ENCODE assay signal across 8 mouse cellular contexts in the genomic region with DNA sequence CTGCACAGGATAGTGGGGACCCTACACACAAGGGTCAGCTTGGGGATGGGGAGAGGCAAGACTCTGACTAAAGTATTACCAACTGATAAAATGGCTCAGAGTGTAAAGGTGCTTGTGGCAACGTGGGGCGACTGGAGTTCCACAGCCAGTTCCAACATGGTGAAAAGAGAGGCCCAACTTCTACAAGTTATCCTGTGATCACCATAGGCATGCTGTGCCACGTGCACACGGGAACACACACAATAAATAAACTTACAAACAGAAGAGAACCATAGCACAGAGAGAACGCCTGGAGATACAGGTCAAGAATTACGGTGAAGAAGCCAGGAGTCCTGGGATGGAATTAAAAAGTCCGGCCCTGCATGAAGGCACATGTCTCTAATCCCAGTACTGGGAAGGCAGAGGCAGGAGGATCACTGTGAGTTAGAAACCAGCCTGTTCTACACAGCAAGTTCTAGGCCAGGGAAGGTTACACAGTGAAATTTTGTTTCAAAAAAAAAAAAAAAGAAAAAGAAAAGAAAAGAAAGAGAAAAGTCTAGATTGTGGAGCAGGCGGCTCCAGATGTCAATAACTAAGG. TPM values are rescaled to one million over a fixed set of nuclear protein-coding genes. Genes with fewer than 3 reads are reported as not detected.
DNase-seq lines count a peak whose midpoint lies in the region; ATAC-seq and TF ChIP-seq lines count a peak whose summit lies in the region.

No protein-coding gene starts in this region.

- dilution Hi-C loops in CH12.LX (cut with MboI; ENCODE audit: extremely low pct_ligation_motif_present, extremely low pct_unique_long_range_greater_than_20kb, low sequenced_read_pairs) = no loop called here

- peak overlapping the region; percentile 82 for H3K9ac ChIP-seq in heart, embryonic 11.5 days (ENCODE audit: low read depth, low read length)
- peak overlapping the region; percentile 82 for H3K9ac ChIP-seq in CH12.LX (ENCODE audit: insufficient read depth, low read depth)
- peak overlapping the region; percentile 80 for H3K9ac ChIP-seq in forebrain, embryonic 15.5 days (replicated peaks)
- H3K9ac ChIP-seq in liver, embryonic 16.5 days (ENCODE audit: low read depth, low read length) = peak overlapping the region; percentile 90

- H3K4me2 ChIP-seq in heart, embryonic 11.5 days = peak overlapping the region; percentile 92
- H3K4me2 ChIP-seq in CH12.LX (ENCODE audit: insufficient read depth, low read depth, poor library complexity, severe bottlenecking) = peak overlapping the region; percentile 73
- peak overlapping the region; percentile 77 for H3K4me2 ChIP-seq in forebrain, embryonic 15.5 days (replicated peaks)
- H3K4me2 ChIP-seq in liver, embryonic 16.5 days (ENCODE audit: low read depth, low read length) = peak overlapping the region; percentile 84

- no peak for TF ChIP-seq POLR2A in CH12.LX (IDR thresholded peaks at IDR 0.05; ENCODE audit: low read depth, low read length)

- peak; percentile 21; the same call in 1 of the 2 replicates for TF ChIP-seq EP300 in CH12.LX (IDR thresholded peaks at IDR 0.05; ENCODE audit: low read length)

- H3K4me1 ChIP-seq in heart, embryonic 11.5 days (ENCODE audit: control insufficient read depth, insufficient read depth, low read length) = peaks cover 43% of the 10 kb centered on the region
- peaks cover 9 to 56% of the 10 kb centered on the region in 2 experiments; a peak in 3 of 4 replicates for H3K4me1 ChIP-seq in CH12.LX (ENCODE audit: control insufficient read depth in 1 of 2, insufficient read depth in 2 of 2)
- H3K4me1 ChIP-seq in forebrain, embryonic 15.5 days = peaks cover 48% of the 10 kb centered on the region
- peaks cover 48% of the 10 kb centered on the region for H3K4me1 ChIP-seq in liver, embryonic 16.5 days (ENCODE audit: control insufficient read depth, low read depth, low read length)

- intact Hi-C loops in left cerebral cortex, postnatal 10 days (cut with DNase I) = no loop called here

- peak overlapping the region; percentile 62; the same call in 1 of the 2 replicates for H3K27ac ChIP-seq in heart, embryonic 11.5 days (ENCODE audit: low read depth, low read length)
- H3K27ac ChIP-seq in CH12.LX (ENCODE audit: insufficient read depth, low read depth) = no peak overlapping the region
- no peak overlapping the region for H3K27ac ChIP-seq in forebrain, embryonic 15.5 days (replicated peaks)
- H3K27ac ChIP-seq in liver, embryonic 16.5 days (ENCODE audit: low read length) = peak overlapping the region; percentile 73

- no peak for ATAC-seq in heart, embryonic 11.5 days (replicated peaks; ENCODE audit: insufficient number of reproducible peaks, low FRiP score, low TSS enrichment)
- ATAC-seq in forebrain, embryonic 15.5 days (replicated peaks) = no peak
- no peak for ATAC-seq in liver, embryonic 16.5 days (ENCODE audit: low read depth)

- 0 out of 2 replicates have a peak, but pooled peaks cover 2% of the 10 kb centered on the region for H3K36me3 ChIP-seq in heart, embryonic 11.5 days (ENCODE audit: control insufficient read depth, insufficient read depth, low read length)
- H3K36me3 ChIP-seq in CH12.LX (replicated peaks in 1 of 2; ENCODE audit: control insufficient read depth in 1 of 2, insufficient read depth in 1 of 2, low read length in 1 of 2) = peaks cover 15 to 41% of the 10 kb centered on the region in 2 experiments
- H3K36me3 ChIP-seq in forebrain, embryonic 15.5 days = peaks cover 5% of the 10 kb centered on the region; the same call in 1 of the 2 replicates
- H3K36me3 ChIP-seq in liver, embryonic 16.5 days (ENCODE audit: control insufficient read depth, insufficient read depth) = peaks cover 4% of the 10 kb centered on the region; the same call in 1 of the 2 replicates

- no peaks in the 10 kb centered on the region for H3K27me3 ChIP-seq in heart, embryonic 11.5 days (ENCODE audit: control insufficient read depth, insufficient read depth, low read length)
- no peaks in the 10 kb centered on the region for H3K27me3 ChIP-seq in CH12.LX (replicated peaks)
- peaks cover 6% of the 10 kb centered on the region; the same call in 1 of the 2 replicates for H3K27me3 ChIP-seq in forebrain, embryonic 15.5 days
- no peaks in the 10 kb centered on the region for H3K27me3 ChIP-seq in liver, embryonic 16.5 days (ENCODE audit: control insufficient read depth, insufficient read depth, low read depth, low read length)

- no peak for TF ChIP-seq RAD21 in CH12.LX (IDR thresholded peaks at IDR 0.05; ENCODE audit: low read depth, low read length)

- no peak for TF ChIP-seq CTCF in CH12.LX (conservative IDR thresholded peaks at IDR 0.05 in 1 of 2, IDR thresholded peaks at IDR 0.05 in 1 of 2; ENCODE audit: low read depth in 2 of 2, low read length in 2 of 2)

- 6% methylated on average over 8 of the region's 8 CpGs for WGBS in heart, embryonic 11.5 days (ENCODE audit: insufficient replicate concordance)
- 9% methylated on average over 8 of the region's 8 CpGs for WGBS in forebrain, embryonic 15.5 days
- WGBS in liver, embryonic 16.5 days (ENCODE audit: insufficient replicate concordance) = 1% methylated on average over 8 of the region's 8 CpGs

- peaks cover 55% of the 10 kb centered on the region for H3K79me2 ChIP-seq in CH12.LX (replicated peaks; ENCODE audit: control insufficient read depth, extremely low read depth, insufficient read depth, poor library complexity, severe bottlenecking)

- H3K9me3 ChIP-seq in heart, embryonic 11.5 days (replicated peaks; ENCODE audit: control insufficient read depth, low read length) = no peaks in the 10 kb centered on the region
- H3K9me3 ChIP-seq in CH12.LX (replicated peaks; ENCODE audit: low read length) = no peaks in the 10 kb centered on the region
- H3K9me3 ChIP-seq in forebrain, embryonic 15.5 days = no peaks in the 10 kb centered on the region
- no peaks in the 10 kb centered on the region for H3K9me3 ChIP-seq in liver, embryonic 16.5 days (replicated peaks; ENCODE audit: control insufficient read depth, low read length)

- no peak for DNase-seq in heart, adult 18-20 months
- DNase-seq in CH12.LX (ENCODE audit: extremely low read depth) = no peak
- no peak for DNase-seq in left cerebral cortex, postnatal 10 days (ENCODE audit: extremely low spot score in 1 of 2, low spot score in 2 of 2)
- DNase-seq in urinary bladder, postnatal 4 days (ENCODE audit: low spot score in 2 of 2) = no peak
- DNase-seq in layer of hippocampus, adult 18-20 months (ENCODE audit: low spot score in 2 of 2) = no peak

- in situ Hi-C loops in CH12.LX (cut with MboI; ENCODE audit: low pct_ligation_motif_present, low pct_unique_long_range_greater_than_20kb, low sequenced_read_pairs) = loop anchor here (10.0 kb wide), 2 partner anchors 134 to 264 kb away; partner anchors contain the start of genes Icam1 and Ppan

- H3K4me3 ChIP-seq in heart, embryonic 11.5 days (ENCODE audit: low read depth, low read length) = peak overlapping the region; percentile 73
- peak overlapping the region; percentile 83 to 100 (median 89) for H3K4me3 ChIP-seq in CH12.LX (replicated peaks in 1 of 3; ENCODE audit: low read depth in 2 of 3, low read length in 2 of 3, poor library complexity in 1 of 3)
- H3K4me3 ChIP-seq in forebrain, embryonic 15.5 days = peak overlapping the region; percentile 68
- peak overlapping the region; percentile 86 for H3K4me3 ChIP-seq in liver, embryonic 16.5 days (ENCODE audit: low read depth, low read length)

RNA-seq across cellular contexts. Expression of gene Cdc37, which starts 0.6 kb away (rescaled TPM):
- polyA plus RNA-seq in heart, embryonic 11.5 days (2014; fragmentation: Nextera tagmentation; extraction: Ambion mirVana) = 254 and 266 TPM in 2 replicates
- 100 to 1,000 TPM; 160 to 168 TPM for total RNA-seq in heart, adult 18-20 months (2021)
- 227 and 230 TPM in 2 replicates for total RNA-seq in CH12.LX (2012; rRNA removed)
- 84.1 and 87.2 TPM in 2 replicates for total RNA-seq in CH12.LX (2014; rRNA removed)
- 447 and 532 TPM in 2 replicates for polyA plus RNA-seq in CH12.LX (2012; ENCODE audit: insufficient read length, low read depth)
- polyA plus RNA-seq in forebrain, embryonic 15.5 days (2015; fragmentation: Nextera tagmentation; extraction: Ambion mirVana) = 217 and 221 TPM in 2 replicates
- polyA plus RNA-seq in liver, embryonic 16.5 days (2015; fragmentation: Nextera tagmentation; extraction: Ambion mirVana) = 104 and 106 TPM in 2 replicates
- 100 to 1,000 TPM; 127 to 129 TPM for total RNA-seq in left cerebral cortex, postnatal 10 days (2021)
- total RNA-seq in layer of hippocampus, adult 18-20 months (2021) = 100 to 1,000 TPM; 163 TPM

RNA-seq across cellular contexts. Expression of gene Pde4a, which starts 16.3 kb away (rescaled TPM):
- 7.6 and 8.3 TPM in 2 replicates for polyA plus RNA-seq in heart, embryonic 11.5 days (2014; fragmentation: Nextera tagmentation; extraction: Ambion mirVana)
- 10 to 100 TPM; 52.5 to 59.1 TPM for total RNA-seq in heart, adult 18-20 months (2021)
- 4.1 and 4.8 TPM in 2 replicates for total RNA-seq in CH12.LX (2012; rRNA removed)
- 1.2 and 1.7 TPM in 2 replicates for total RNA-seq in CH12.LX (2014; rRNA removed)
- polyA plus RNA-seq in CH12.LX (2012; ENCODE audit: insufficient read length, low read depth) = 7.2 and 7.6 TPM in 2 replicates
- 23.7 and 25.9 TPM in 2 replicates for polyA plus RNA-seq in forebrain, embryonic 15.5 days (2015; fragmentation: Nextera tagmentation; extraction: Ambion mirVana)
- polyA plus RNA-seq in liver, embryonic 16.5 days (2015; fragmentation: Nextera tagmentation; extraction: Ambion mirVana) = 1.6 and 1.9 TPM in 2 replicates
- 10 to 100 TPM; 65.6 to 67.5 TPM for total RNA-seq in left cerebral cortex, postnatal 10 days (2021)
- total RNA-seq in layer of hippocampus, adult 18-20 months (2021) = 10 to 100 TPM; 83.4 to 86.6 TPM

RNA-seq across cellular contexts. Expression of gene Tyk2, which starts 18.1 kb away (rescaled TPM):
- polyA plus RNA-seq in heart, embryonic 11.5 days (2014; fragmentation: Nextera tagmentation; extraction: Ambion mirVana) = 9.4 and 10.9 TPM in 2 replicates
- total RNA-seq in heart, adult 18-20 months (2021) = 10 to 100 TPM in 1 of 2 experiments, 1 to 10 TPM in 1; 8.0 to 10.3 TPM
- total RNA-seq in CH12.LX (2012; rRNA removed) (64.3 and 80.0 TPM in 2 replicates), CH12.LX (2014; rRNA removed) (39.0 and 40.6 TPM in 2 replicates)
- polyA plus RNA-seq in CH12.LX (2012; ENCODE audit: insufficient read length, low read depth) = 45.1 and 49.6 TPM in 2 replicates
- 10.3 and 11.1 TPM in 2 replicates for polyA plus RNA-seq in forebrain, embryonic 15.5 days (2015; fragmentation: Nextera tagmentation; extraction: Ambion mirVana)
- polyA plus RNA-seq in liver, embryonic 16.5 days (2015; fragmentation: Nextera tagmentation; extraction: Ambion mirVana) = 8.0 and 8.9 TPM in 2 replicates
- total RNA-seq in left cerebral cortex, postnatal 10 days (2021) = 10 to 100 TPM; 11.2 to 13.2 TPM
- 10 to 100 TPM; 13.5 to 15.3 TPM for total RNA-seq in layer of hippocampus, adult 18-20 months (2021)

RNA-seq across cellular contexts. Expression of gene Raver1, which starts 57.4 kb away (rescaled TPM):
- polyA plus RNA-seq in heart, embryonic 11.5 days (2014; fragmentation: Nextera tagmentation; extraction: Ambion mirVana) = 53.6 and 57.8 TPM in 2 replicates
- total RNA-seq in heart, adult 18-20 months (2021) = 10 to 100 TPM; 22.5 to 23.9 TPM
- total RNA-seq in CH12.LX (2012; rRNA removed) (30.8 and 31.3 TPM in 2 replicates), CH12.LX (2014; rRNA removed) (16.0 and 18.9 TPM in 2 replicates)
- polyA plus RNA-seq in CH12.LX (2012; ENCODE audit: insufficient read length, low read depth) = 77.9 and 101 TPM in 2 replicates
- polyA plus RNA-seq in forebrain, embryonic 15.5 days (2015; fragmentation: Nextera tagmentation; extraction: Ambion mirVana) = 36.8 and 42.0 TPM in 2 replicates
- polyA plus RNA-seq in liver, embryonic 16.5 days (2015; fragmentation: Nextera tagmentation; extraction: Ambion mirVana) = 17.6 and 19.8 TPM in 2 replicates
- 10 to 100 TPM; 31.2 to 31.4 TPM for total RNA-seq in left cerebral cortex, postnatal 10 days (2021)
- total RNA-seq in layer of hippocampus, adult 18-20 months (2021) = 10 to 100 TPM; 32.9 TPM

RNA-seq across cellular contexts. Expression of gene Gm38431, which starts 57.4 kb away (rescaled TPM):
- polyA plus RNA-seq in heart, embryonic 11.5 days (2014; fragmentation: Nextera tagmentation; extraction: Ambion mirVana) = 1.2 and 1.9 TPM in 2 replicates
- under 1 TPM; 0.27 to 0.31 TPM for total RNA-seq in heart, adult 18-20 months (2021)
- total RNA-seq in CH12.LX (2012; rRNA removed) (20.6 and 30.5 TPM in 2 replicates), CH12.LX (2014; rRNA removed) (0.26 and 1.1 TPM in 2 replicates)
- polyA plus RNA-seq in CH12.LX (2012; ENCODE audit: insufficient read length, low read depth) = 7.1 and 9.8 TPM in 2 replicates
- polyA plus RNA-seq in forebrain, embryonic 15.5 days (2015; fragmentation: Nextera tagmentation; extraction: Ambion mirVana) = 1.0 and 1.3 TPM in 2 replicates
- 0.85 and 1.6 TPM in 2 replicates for polyA plus RNA-seq in liver, embryonic 16.5 days (2015; fragmentation: Nextera tagmentation; extraction: Ambion mirVana)
- total RNA-seq in left cerebral cortex, postnatal 10 days (2021) = 1 to 10 TPM; 2.1 to 3.2 TPM
- total RNA-seq in layer of hippocampus, adult 18-20 months (2021) = 1 to 10 TPM; 2.2 to 2.7 TPM

Comparison
In these comparisons a context has a peak if more than half of its experiments do, and no peak if none do; other contexts are left out.
1. H3K27ac ChIP-seq: peak in heart, embryonic 11.5 days (single experiment) and liver, embryonic 16.5 days (single experiment); none in CH12.LX (single experiment) and forebrain, embryonic 15.5 days (single experiment).
2. RNA of gene Pde4a, which starts 16.3 kb away (total RNA-seq): 83.4 to 86.6 TPM in layer of hippocampus, adult 18-20 months, 65.6 to 67.5 TPM in left cerebral cortex, postnatal 10 days and 52.5 to 59.1 TPM in heart, adult 18-20 months; 1.2 to 4.8 TPM in CH12.LX; every median in the first group is over 4 times any median in the second.
3. Peak in every context shown above with its lines, with median percentiles within 50 percentile points of each other: H3K4me2 ChIP-seq, H3K4me3 ChIP-seq and H3K9ac ChIP-seq.